Mouse (Mus musculus) cerebellum, postnatal 14 days (tissue): ENCODE measurements around the gene Srp9.
A peak's percentile ranks its signal among the peaks of the same experiment; 100 is the strongest.

Source experiments
- DNase-seq, 2 experiments: peaks; one replicate each; pipeline ENCODE4 v3.0.0; 2021; ENCODE audit warnings: mixed read lengths in 2 of 2

Srp9 gene

GRCm38 (mm10) chr1:182124506-182124905 is at the start of gene Srp9:
Gene Srp9 (plus strand): TSS chr1:182124737.
- peak; percentile 99 for DNase-seq

DNA sequence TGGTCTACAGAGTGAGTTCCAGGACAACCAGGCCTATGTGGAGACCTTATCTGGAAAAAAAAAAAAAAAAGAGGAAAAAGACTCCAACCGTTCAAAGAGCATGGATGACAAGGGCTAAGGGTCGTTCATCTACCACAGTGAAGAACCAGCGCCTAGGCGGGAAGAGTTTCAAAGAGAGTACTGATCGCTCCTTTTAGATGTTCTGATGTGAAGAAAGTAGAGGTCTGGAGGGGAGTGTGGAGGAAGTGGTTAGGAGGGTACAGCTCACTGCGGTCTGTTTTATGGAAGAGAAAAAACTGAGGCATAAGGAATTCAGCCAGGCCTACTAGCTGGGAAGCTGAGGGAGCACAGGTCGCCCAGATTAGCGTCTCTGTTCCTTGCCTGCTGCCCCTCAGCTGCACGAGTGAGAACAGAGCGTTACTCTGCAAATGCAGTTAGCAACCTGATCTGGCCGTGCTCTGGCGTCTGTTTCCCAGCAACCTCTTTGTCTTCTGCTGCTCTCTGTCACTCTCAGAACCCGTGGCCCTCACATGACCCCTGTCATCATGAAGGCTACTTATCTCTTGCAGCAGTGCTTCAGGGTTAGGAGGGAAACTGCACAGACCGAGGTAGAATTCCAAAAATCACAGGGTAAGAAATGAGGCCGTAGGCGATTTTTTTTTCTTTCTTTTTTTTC is 42.7 kb upstream of the Srp9 start:
- no peak for DNase-seq

DNA sequence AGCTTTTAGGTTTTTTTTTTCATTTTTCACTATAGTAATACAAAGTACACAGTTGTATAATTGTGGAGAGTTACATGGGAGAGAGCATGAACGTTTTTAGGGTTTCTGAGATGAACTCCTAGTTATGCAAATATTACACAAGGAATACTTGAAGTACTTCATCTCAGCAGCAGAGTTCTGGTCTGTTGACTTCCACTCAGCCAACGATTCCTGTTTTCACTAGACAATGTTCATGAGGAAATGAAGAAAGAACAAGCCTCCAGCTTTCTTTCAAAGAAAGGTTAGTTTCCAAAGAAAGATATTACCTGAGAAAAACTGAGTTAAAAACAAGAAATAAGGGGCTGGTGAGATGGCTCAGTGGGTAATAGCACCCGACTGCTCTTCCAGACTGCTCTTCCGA is 41.1 kb upstream of the Srp9 start:
- DNase-seq, result no peak

DNA sequence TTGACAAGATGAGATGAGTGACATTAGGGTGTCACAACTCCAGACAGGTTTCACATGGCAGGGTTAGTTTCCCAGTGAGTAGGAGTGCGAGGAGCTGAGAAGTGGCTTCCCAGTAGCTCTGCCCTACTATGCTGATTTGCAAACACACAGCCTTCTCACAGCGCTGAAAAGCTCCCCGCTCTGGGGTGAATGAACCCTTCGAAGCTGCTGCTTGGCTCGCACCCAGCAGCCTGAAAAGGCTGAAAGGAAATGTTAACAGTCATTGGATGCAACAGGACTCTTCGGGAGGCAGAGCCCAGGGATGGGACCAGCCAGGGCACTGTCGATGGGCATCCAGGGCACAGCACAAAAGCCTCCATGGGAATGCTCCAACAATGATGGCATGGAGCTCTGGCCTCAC is 37.8 kb upstream of the Srp9 start:
- peak; percentile 29 to 35 for DNase-seq

DNA sequence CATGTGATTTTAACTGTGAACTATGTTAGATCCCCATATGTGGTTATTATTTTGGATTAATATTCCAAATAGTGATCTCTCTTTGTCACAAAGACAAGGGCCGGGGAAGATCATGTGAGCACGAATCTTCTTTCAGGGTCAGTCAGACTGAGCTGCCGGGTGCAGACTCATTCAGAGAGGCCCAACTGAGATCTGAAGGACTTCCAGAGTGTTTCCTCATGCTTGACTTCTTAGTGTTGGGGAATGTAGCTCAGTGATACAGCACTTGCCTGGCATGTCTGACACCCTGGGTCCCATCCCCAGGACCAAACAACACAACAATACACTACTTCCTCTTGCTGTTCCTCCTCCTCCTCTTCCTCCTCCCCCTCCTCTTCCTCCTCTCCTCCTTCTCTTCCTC is 37.2 kb upstream of the Srp9 start:
- no peak for DNase-seq

GRCm38 (mm10) chr1:182087753-182088633 is 36.5 kb upstream of the Srp9 start:
- no peak for DNase-seq

DNA sequence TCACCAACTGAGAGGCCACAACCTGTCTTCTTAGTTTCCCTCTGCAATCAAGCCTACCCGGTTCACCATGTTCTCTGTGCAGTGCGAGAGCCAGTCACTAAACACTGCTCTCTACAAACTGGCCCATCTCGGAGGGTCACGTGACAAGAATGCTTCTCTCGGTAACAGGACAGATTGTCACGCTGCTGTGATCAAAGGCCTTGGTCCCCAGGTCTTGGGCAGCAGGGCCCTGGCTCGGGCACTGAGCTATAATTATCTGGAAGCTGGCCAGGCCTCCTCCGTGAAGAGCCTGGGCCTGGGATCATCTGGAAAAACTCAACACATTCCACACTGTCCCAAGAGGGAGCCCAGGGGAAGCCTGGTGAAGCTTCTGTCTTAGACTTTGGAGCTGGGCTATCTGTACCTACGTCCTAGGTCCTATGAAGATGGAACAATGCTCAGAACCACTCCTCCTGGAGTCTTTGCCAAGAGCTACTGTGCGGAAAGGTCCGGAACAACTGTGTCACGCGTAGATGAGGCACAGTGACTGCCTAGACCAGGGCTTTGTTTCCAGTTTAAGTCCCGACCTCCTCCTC is 35.6 kb upstream of the Srp9 start:
- DNase-seq, result peak; percentile 74 to 82

GRCm38 (mm10) chr1:182089600-182090297 is 34.8 kb upstream of the Srp9 start:
- DNase-seq, result peak; percentile 41 to 44

DNA sequence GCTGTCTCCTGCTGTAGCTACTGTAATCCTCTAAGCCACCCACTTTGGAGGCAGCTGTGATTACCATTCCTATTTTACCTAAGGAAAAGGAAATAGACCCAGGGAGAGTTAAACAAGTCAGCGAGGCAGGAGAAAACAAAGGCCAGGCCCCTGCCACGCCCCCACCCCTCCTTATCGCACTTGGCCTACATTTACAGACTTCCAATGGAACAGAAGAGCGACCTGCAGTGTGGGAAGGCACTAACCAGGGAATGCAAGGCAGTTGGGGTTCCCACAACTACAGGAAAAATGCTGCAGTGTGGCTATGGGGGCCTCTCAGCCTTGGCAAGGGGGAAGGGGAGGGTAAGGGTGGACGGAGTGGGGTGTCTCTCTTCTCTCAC is 34.2 kb upstream of the Srp9 start:
- no peak for DNase-seq

GRCm38 (mm10) chr1:182091261-182091660 is 33.3 kb upstream of the Srp9 start:
- no peak for DNase-seq

DNA sequence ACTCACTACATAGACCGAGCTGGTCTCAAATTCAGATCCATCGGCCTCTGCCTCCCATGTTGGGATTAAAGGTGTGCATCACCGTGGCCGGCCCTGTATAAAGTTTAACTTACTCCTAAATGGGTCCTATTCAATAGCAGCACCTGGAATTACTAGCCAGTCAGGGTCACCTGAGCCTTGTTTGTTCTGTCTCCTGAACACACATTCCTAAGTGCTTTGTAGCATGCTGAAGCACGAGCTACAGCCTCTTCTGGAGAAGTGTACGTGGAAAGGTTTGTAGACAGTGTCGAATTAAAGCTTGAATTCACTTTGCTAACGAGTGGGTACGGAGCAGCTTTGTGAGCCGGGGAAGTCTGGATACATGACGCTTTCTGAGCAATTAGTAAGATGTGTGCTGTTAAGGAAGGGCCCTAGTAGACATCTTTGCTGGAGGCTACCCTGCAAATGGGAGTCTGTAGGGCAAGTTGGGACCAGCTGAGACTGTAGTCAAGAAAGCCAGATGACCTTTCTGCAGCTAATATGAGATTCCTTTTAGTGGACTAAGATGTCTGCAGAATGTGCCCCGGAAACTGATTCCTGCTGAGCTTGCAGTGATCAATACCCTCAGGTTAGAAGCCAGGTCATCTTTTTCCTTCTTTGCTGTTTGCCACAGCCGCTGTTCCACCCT is 32.7 kb upstream of the Srp9 start:
- no peak for DNase-seq

DNA sequence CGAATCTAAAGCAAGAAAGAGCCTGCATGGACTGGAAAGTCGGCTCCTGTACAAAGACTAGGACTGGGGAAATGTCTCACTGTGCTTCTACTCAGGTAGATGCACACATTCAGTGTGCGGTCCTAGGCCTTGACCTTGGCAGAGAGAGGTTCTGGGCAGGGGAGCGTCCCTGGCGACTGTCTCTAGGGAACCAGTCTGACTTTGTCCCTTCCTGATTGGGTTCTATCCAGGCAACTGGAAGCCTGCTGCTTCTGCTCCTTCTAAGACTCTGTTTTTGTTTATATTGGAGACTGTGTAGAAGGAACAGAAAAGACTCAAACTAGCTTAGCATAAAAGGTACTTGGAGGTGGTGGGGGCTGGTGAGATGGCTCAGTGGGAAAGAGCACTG is 32.1 kb upstream of the Srp9 start:
- DNase-seq, result no peak

DNA sequence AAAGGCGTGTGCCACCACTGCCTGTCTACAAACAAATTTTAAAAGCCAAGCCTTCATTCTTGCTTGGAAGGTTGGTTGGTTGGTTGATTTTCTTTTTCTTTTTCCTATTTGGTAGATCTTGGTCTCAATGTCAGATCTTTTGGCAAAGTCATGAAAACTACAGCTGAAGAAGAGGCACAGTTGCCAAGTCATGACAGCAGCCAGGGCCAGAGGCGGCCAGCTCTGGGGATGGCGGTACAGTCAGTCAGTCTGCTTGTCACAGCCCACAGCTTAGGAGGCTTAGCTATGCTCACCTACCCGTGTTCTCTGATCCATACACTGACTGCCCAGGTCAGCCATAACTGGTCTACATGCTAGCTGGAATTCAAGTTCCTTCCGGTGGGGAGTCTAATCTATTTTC is 31.1 kb upstream of the Srp9 start:
- no peak for DNase-seq

- no peak for DNase-seq
These were observed 29.9 kb upstream of the Srp9 start for GRCm38 (mm10) chr1:182094473-182095136.

GRCm38 (mm10) chr1:182095240-182095741 is 29.2 kb upstream of the Srp9 start:
- peak; percentile 45 to 65 for DNase-seq

GRCm38 (mm10) chr1:182096707-182097106 is 27.8 kb upstream of the Srp9 start:
- no peak for DNase-seq

- DNase-seq, result no peak
These were observed 25.5 kb upstream of the Srp9 start for GRCm38 (mm10) chr1:182099062-182099461.

- DNase-seq, result no peak
These were observed 24.1 kb upstream of the Srp9 start for GRCm38 (mm10) chr1:182100403-182100802.

DNA sequence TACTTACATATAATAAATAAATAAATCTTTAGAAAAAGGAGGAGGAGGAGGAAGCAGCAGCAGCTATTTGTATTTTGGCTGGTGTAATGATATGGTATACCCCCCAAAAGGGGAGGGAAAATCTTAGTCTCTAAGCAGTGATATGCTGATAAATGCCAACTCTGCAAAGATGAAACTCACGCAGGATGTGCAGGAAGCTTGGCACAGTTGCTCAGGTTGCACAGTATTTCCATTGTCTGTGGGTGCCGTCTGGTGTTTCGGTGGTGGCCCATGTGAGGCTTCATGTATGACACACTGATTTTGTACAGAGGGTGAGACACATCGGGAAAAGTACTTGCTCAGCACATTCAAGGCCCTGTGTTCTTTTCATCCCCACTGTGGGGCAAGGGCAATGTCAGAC is 23.1 kb upstream of the Srp9 start:
- no peak for DNase-seq

DNA sequence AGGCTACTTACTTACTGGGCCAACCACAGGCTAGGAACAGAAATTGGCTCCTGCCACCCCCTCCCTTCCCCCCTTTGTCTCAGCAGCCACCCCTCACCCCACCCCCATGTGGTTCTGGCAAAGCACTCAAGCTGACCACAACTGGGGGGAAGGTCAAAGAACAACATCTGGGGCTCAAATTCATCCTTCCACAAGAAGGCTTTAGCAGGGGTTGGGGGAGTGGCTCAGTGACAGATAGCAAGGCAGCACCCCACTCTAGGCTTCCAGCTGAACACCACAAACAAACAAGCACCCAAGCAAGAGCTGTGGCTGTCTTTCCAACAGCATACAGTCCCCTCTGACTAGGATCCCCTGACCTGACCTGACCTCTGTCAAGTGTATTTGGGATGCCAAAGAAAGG is 21.8 kb upstream of the Srp9 start:
- no peak for DNase-seq

- no peak for DNase-seq
These were observed 21.1 kb upstream of the Srp9 start for GRCm38 (mm10) chr1:182103436-182103835.

DNA sequence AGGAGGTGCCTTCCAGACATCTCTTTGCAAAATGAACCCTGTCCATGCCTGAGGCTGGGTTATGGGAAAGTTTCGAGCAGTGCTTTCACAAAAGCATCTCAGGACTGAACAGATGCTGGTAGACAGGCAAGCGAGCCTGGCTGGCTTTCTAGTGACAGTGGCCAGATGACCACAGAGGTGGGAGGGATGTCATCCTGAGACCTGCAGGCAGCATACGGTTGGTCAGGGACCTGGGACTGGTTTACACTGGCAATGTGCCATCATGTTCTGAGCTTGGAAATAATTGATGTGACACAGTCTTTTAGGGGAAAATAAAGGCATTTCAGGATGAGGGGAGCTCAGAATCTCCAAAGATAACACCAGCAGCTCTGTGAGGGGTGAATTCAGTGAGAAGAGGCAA is 19.5 kb upstream of the Srp9 start:
- peak; percentile 51 to 58 for DNase-seq
